Mouse (Mus musculus) megakaryocyte, embryonic 14.5 days (primary cell): ENCODE data around the gene Dync1li2. TPM values are rescaled to one million over a fixed set of nuclear protein-coding genes. Genes with fewer than 3 reads are reported as not detected.

ENCODE experiments used
- H3K27me3 ChIP-seq: replicated peaks from 2 replicates; pipeline ENCODE3; 2012; ENCODE audit warnings: inconsistent platforms
- H3K36me3 ChIP-seq: replicated peaks from 2 replicates; pipeline ENCODE3; 2012; ENCODE audit warnings: low read length, inconsistent platforms, mixed read lengths
- H3K4me1 ChIP-seq: 2 replicates; pipeline ENCODE4 v1.6.1; 2012; ENCODE audit warnings: inconsistent platforms
- H3K4me3 ChIP-seq: replicated peaks from 2 replicates; pipeline ENCODE3; 2012; ENCODE audit warnings: moderate library complexity, mild to moderate bottlenecking, inconsistent platforms
- H3K9me3 ChIP-seq: 2 replicates; pipeline ENCODE4 v1.6.1; 2012; ENCODE audit warnings: inconsistent platforms
- FLI1 ChIP-seq: IDR thresholded peaks from 2 replicates; pipeline ENCODE4 v1.6.1; 2012; ENCODE audit warnings: low read length, inconsistent platforms, mixed read lengths
- GATA1 ChIP-seq: IDR thresholded peaks from 3 replicates; pipeline ENCODE4 v1.6.1; 2012; ENCODE audit warnings: mixed read lengths, low read length, inconsistent platforms, borderline replicate concordance
- polyA plus RNA-seq: library from polyadenylated mRNA; stranded (reverse); fragments of >175 nt; gene quantifications from 2 replicates; pipeline ENCODE4 v1.2.3, GENCODE M21; 2012; ENCODE audit warnings: low replicate concordance; ENCODE audit not compliant: insufficient read depth

Gene Dync1li2
- polyA plus RNA-seq, 1 experiment, result 12.1 TPM

- H3K9me3 ChIP-seq, result 0 out of 2 replicates have a peak, but pooled peaks cover 10% of the 10 kb centered on the region
- peaks cover 5% of the 10 kb centered on the region for H3K4me1 ChIP-seq
- no peaks in the 10 kb centered on the region for H3K36me3 ChIP-seq
- TF ChIP-seq FLI1 (no peak), GATA1 (no peak)
- H3K27me3 ChIP-seq, result peaks cover 39% of the 10 kb centered on the region
- H3K4me3 ChIP-seq, result no peak overlapping the region
These were observed 36.3 kb downstream of the Dync1li2 start for GRCm38 (mm10) chr8:104406340-104407128.

GRCm38 (mm10) chr8:104405430-104406187 is 37.2 kb downstream of the Dync1li2 start:
- Histone ChIP-seq H3K36me3 (no peaks in the 10 kb centered on the region), H3K4me1 (peaks cover 5% of the 10 kb centered on the region), H3K27me3 (peaks cover 36% of the 10 kb centered on the region), H3K4me3 (no peak overlapping the region), H3K9me3 (0 out of 2 replicates have a peak, but pooled peaks cover 10% of the 10 kb centered on the region)
- no peak for TF ChIP-seq GATA1
- TF ChIP-seq FLI1, result no peak

- no peak overlapping the region for H3K4me3 ChIP-seq
- peaks cover 25% of the 10 kb centered on the region for H3K27me3 ChIP-seq
- H3K9me3 ChIP-seq, result peaks cover 6% of the 10 kb centered on the region
- peaks cover 1% of the 10 kb centered on the region for H3K4me1 ChIP-seq
- TF ChIP-seq FLI1 (no peak), GATA1 (no peak)
- H3K36me3 ChIP-seq, result no peaks in the 10 kb centered on the region
These were observed 39.3 kb downstream of the Dync1li2 start for GRCm38 (mm10) chr8:104403596-104403995.

GRCm38 (mm10) chr8:104395703-104396357 is 47.0 kb downstream of the Dync1li2 start, which contains the start of gene Cmtm4:
TSS of gene Cmtm4 (minus strand) at chr8:104395807.
- peak within 1 kb of the TSS; percentile 93 for H3K4me3 ChIP-seq
- no peaks in the 10 kb centered on the region for H3K36me3 ChIP-seq
- H3K4me1 ChIP-seq, result peaks cover 18% of the 10 kb centered on the region
- H3K9me3 ChIP-seq, result peaks cover 16% of the 10 kb centered on the region
- TF ChIP-seq FLI1, result no peak
- no peak for TF ChIP-seq GATA1
- H3K27me3 ChIP-seq, result peaks cover 37% of the 10 kb centered on the region

GRCm38 (mm10) chr8:104394801-104395702 is 47.8 kb downstream of the Dync1li2 start:
- Histone ChIP-seq H3K27me3 (peaks cover 35% of the 10 kb centered on the region), H3K9me3 (peaks cover 16% of the 10 kb centered on the region), H3K36me3 (no peaks in the 10 kb centered on the region), H3K4me3 (peak overlapping the region; percentile 93), H3K4me1 (peaks cover 23% of the 10 kb centered on the region)
- TF ChIP-seq FLI1 (no peak), GATA1 (no peak)

GRCm38 (mm10) chr8:104393767-104394166 is 49.1 kb downstream of the Dync1li2 start:
- H3K36me3 ChIP-seq, result no peaks in the 10 kb centered on the region
- H3K4me1 ChIP-seq, result peaks cover 25% of the 10 kb centered on the region
- H3K27me3 ChIP-seq, result peaks cover 35% of the 10 kb centered on the region
- no peak for TF ChIP-seq GATA1
- TF ChIP-seq FLI1, result no peak
- H3K9me3 ChIP-seq, result peaks cover 16% of the 10 kb centered on the region
- no peak overlapping the region for H3K4me3 ChIP-seq

- Histone ChIP-seq H3K4me1 (peaks cover 25% of the 10 kb centered on the region), H3K27me3 (peaks cover 33% of the 10 kb centered on the region), H3K9me3 (peaks cover 12% of the 10 kb centered on the region), H3K4me3 (no peak overlapping the region), H3K36me3 (no peaks in the 10 kb centered on the region)
- no peak for TF ChIP-seq GATA1
- no peak for TF ChIP-seq FLI1
These were observed 49.7 kb downstream of the Dync1li2 start for GRCm38 (mm10) chr8:104393139-104393538.

- no peak for TF ChIP-seq FLI1
- no peak for TF ChIP-seq GATA1
- Histone ChIP-seq H3K36me3 (no peaks in the 10 kb centered on the region), H3K27me3 (peaks cover 21% of the 10 kb centered on the region), H3K4me3 (no peak overlapping the region), H3K9me3 (no peaks in the 10 kb centered on the region), H3K4me1 (peaks cover 28% of the 10 kb centered on the region)
These were observed 52.6 kb downstream of the Dync1li2 start for GRCm38 (mm10) chr8:104390245-104390644.

- Histone ChIP-seq H3K4me1 (peaks cover 31% of the 10 kb centered on the region), H3K9me3 (no peaks in the 10 kb centered on the region)
- no peak for TF ChIP-seq GATA1
- TF ChIP-seq FLI1, result no peak
These were observed 54.9 kb downstream of the Dync1li2 start for GRCm38 (mm10) chr8:104387980-104388379.

More at GRCm38 (mm10) chr8:104387980-104388379, 54.9 kb downstream of the Dync1li2 start:
- peaks cover 7% of the 10 kb centered on the region for H3K27me3 ChIP-seq
- no peaks in the 10 kb centered on the region for H3K36me3 ChIP-seq
- H3K4me3 ChIP-seq, result no peak overlapping the region
